Mouse (Mus musculus) NIH3T3 (cell line): ENCODE measurements around the gene Ipmk.
"Not testable (repeated sequence)": the region's sequence is repeated elsewhere in the genome, so short reads cannot be mapped to it uniquely, and the experiment has no call there.

ENCODE experiments used
- DNase-seq: peaks from one replicate; pipeline ENCODE4 v3.0.0-alpha.2; 2012; ENCODE audit warnings: low read depth

Gene Ipmk

GRCm38 (mm10) chr10:71373706-71374105 lies 26.1 kb downstream of the Ipmk start:
- no peak for DNase-seq

- no peak for DNase-seq
Measured at GRCm38 (mm10) chr10:71376014-71376413, 28.5 kb downstream of the Ipmk start.

GRCm38 (mm10) chr10:71380406-71380805 lies 32.8 kb downstream of the Ipmk start:
- DNase-seq: no peak

- DNase-seq: no peak
Measured at GRCm38 (mm10) chr10:71381471-71382033, 34.0 kb downstream of the Ipmk start.

GRCm38 (mm10) chr10:71382109-71382508 lies 34.5 kb downstream of the Ipmk start:
- no peak for DNase-seq

- no peak for DNase-seq
Measured at GRCm38 (mm10) chr10:71382858-71383551, 35.4 kb downstream of the Ipmk start.

- not testable (repeated sequence) for DNase-seq
Measured at GRCm38 (mm10) chr10:71383552-71383924, 36.0 kb downstream of the Ipmk start.

- no peak for DNase-seq
Measured at GRCm38 (mm10) chr10:71384159-71385044, 36.8 kb downstream of the Ipmk start.

GRCm38 (mm10) chr10:71389311-71389710 lies 41.7 kb downstream of the Ipmk start:
- DNase-seq: no peak

GRCm38 (mm10) chr10:71398383-71399145 lies 51.0 kb downstream of the Ipmk start:
- DNase-seq: peak; percentile 31

GRCm38 (mm10) chr10:71399399-71399798 lies 51.8 kb downstream of the Ipmk start:
- DNase-seq: no peak

GRCm38 (mm10) chr10:71399987-71400386 lies 52.4 kb downstream of the Ipmk start:
- DNase-seq: no peak

GRCm38 (mm10) chr10:71400818-71401646 lies 53.5 kb downstream of the Ipmk start:
- DNase-seq: peak; percentile 89

- DNase-seq: peak; percentile 70
Measured at GRCm38 (mm10) chr10:71403638-71404037, 56.1 kb downstream of the Ipmk start.

- no peak for DNase-seq
Measured at GRCm38 (mm10) chr10:71405523-71406217, 58.1 kb downstream of the Ipmk start.

GRCm38 (mm10) chr10:71409948-71410347 lies 62.4 kb downstream of the Ipmk start:
- DNase-seq: no peak

GRCm38 (mm10) chr10:71413401-71413800 lies 65.8 kb downstream of the Ipmk start:
- DNase-seq: no peak

- DNase-seq: no peak
Measured at GRCm38 (mm10) chr10:71421531-71421930, 74.0 kb downstream of the Ipmk start.

GRCm38 (mm10) chr10:71422047-71423037 lies 74.8 kb downstream of the Ipmk start:
- peak; percentile 85 for DNase-seq
